Mouse (Mus musculus): Measurements from ENCODE around the gene Gm49027.

Gm49027 gene

GRCm38 (mm10) chr5:123501973-123502372 is 23.3 kb downstream of the Gm49027 start:
- no peak for DNase-seq (ENCODE audit: low read depth)

GRCm38 (mm10) chr5:123499717-123500116 is 25.6 kb downstream of the Gm49027 start:
- DNase-seq (ENCODE audit: low read depth): no peak

GRCm38 (mm10) chr5:123489935-123490334 is 35.4 kb downstream of the Gm49027 start:
- no peak for DNase-seq (ENCODE audit: low read depth)

- DNase-seq (ENCODE audit: low read depth): no peak
Measured at GRCm38 (mm10) chr5:123489112-123489785, 36.0 kb downstream of the Gm49027 start, which contains the start of the genes Lrrc43 and Il31. Gene Lrrc43, plus strand, starts transcription at chr5:123489305. Gene Il31, minus strand, starts transcription at chr5:123489489.

- DNase-seq (ENCODE audit: low read depth): no peak
Measured at GRCm38 (mm10) chr5:123487659-123488395, 37.5 kb downstream of the Gm49027 start.

- no peak for DNase-seq (ENCODE audit: low read depth)
Measured at GRCm38 (mm10) chr5:123473817-123474216, 51.5 kb downstream of the Gm49027 start.

GRCm38 (mm10) chr5:123470784-123471400 is 54.4 kb downstream of the Gm49027 start:
- DNase-seq (ENCODE audit: low read depth): peak; percentile 20

- DNase-seq (ENCODE audit: low read depth): no peak
Measured at GRCm38 (mm10) chr5:123464638-123465037, 60.6 kb downstream of the Gm49027 start.

Data from c-Kit-positive CD71-negative TER-119-negative erythroid progenitor cells, embryonic 14.5 days (primary cell).